Mouse (Mus musculus): ENCODE measurements around the gene Phykpl.
A peak's percentile ranks its signal among the peaks of the same experiment; 100 is the strongest.
"Not testable (repeated sequence)": the region's sequence is repeated elsewhere in the genome, so short reads cannot be mapped to it uniquely, and the experiment has no call there.

The Phykpl gene

GRCm38 (mm10) chr11:51619409-51620060 is 35.0 kb downstream of the Phykpl start, which contains the start of gene Nhp2:
Gene Nhp2 (plus strand): TSS chr11:51619735.
- peak; percentile 90 to 92 for DNase-seq

- DNase-seq, result no peak
These were observed 35.5 kb downstream of the Phykpl start for GRCm38 (mm10) chr11:51620084-51620483.

- DNase-seq, result no peak
These were observed 37.2 kb downstream of the Phykpl start for GRCm38 (mm10) chr11:51621776-51622175.

- DNase-seq, result no peak
These were observed 38.5 kb downstream of the Phykpl start for GRCm38 (mm10) chr11:51622971-51623491.

GRCm38 (mm10) chr11:51625187-51625820 is 40.7 kb downstream of the Phykpl start:
- DNase-seq, result no peak

GRCm38 (mm10) chr11:51627425-51627824 is 42.9 kb downstream of the Phykpl start:
- peak in 1 of 2 experiments; percentile 40 for DNase-seq

- no peak for DNase-seq
These were observed 43.4 kb downstream of the Phykpl start for GRCm38 (mm10) chr11:51627907-51628306.

GRCm38 (mm10) chr11:51629651-51630314 is 45.2 kb downstream of the Phykpl start:
- DNase-seq, result no peak

GRCm38 (mm10) chr11:51632130-51632753 is 47.7 kb downstream of the Phykpl start:
- DNase-seq, result no peak

GRCm38 (mm10) chr11:51633200-51633599 is 48.6 kb downstream of the Phykpl start:
- not testable (repeated sequence) for DNase-seq

- no peak for DNase-seq
These were observed 49.2 kb downstream of the Phykpl start for GRCm38 (mm10) chr11:51633721-51634120.

GRCm38 (mm10) chr11:51635127-51635524 is 50.6 kb downstream of the Phykpl start:
- no peak for DNase-seq

GRCm38 (mm10) chr11:51635525-51636322 is 51.2 kb downstream of the Phykpl start, which contains the start of gene Rmnd5b:
Gene Rmnd5b (minus strand): TSS chr11:51635896.
- peak; percentile 90 to 91 for DNase-seq

- peak; percentile 57 to 58 for DNase-seq
These were observed 51.7 kb downstream of the Phykpl start for GRCm38 (mm10) chr11:51636323-51636684.

- no peak for DNase-seq
These were observed 53.4 kb downstream of the Phykpl start for GRCm38 (mm10) chr11:51637971-51638414.

- DNase-seq, result no peak
These were observed 53.9 kb downstream of the Phykpl start for GRCm38 (mm10) chr11:51638497-51638896.

GRCm38 (mm10) chr11:51640748-51641147 is 56.2 kb downstream of the Phykpl start:
- no peak for DNase-seq

- DNase-seq, result no peak
These were observed 58.6 kb downstream of the Phykpl start for GRCm38 (mm10) chr11:51643202-51643601.

GRCm38 (mm10) chr11:51643761-51644160 is 59.2 kb downstream of the Phykpl start:
- peak; percentile 41 for DNase-seq

GRCm38 (mm10) chr11:51644217-51644616 is 59.7 kb downstream of the Phykpl start:
- DNase-seq, result no peak

GRCm38 (mm10) chr11:51645293-51645692 is 60.7 kb downstream of the Phykpl start:
- DNase-seq, result no peak

GRCm38 (mm10) chr11:51646245-51646644 is 61.7 kb downstream of the Phykpl start:
- DNase-seq, result no peak

Measured in cerebellum, postnatal 36 days (tissue).